Mouse (Mus musculus) midbrain, postnatal 0 days (tissue): Measurements from ENCODE around the gene Ciao2b. TPM values are rescaled to one million over a fixed set of nuclear protein-coding genes. Genes with fewer than 3 reads are reported as not detected.

Experiments
- ATAC-seq: fragments of 200-750 bp; cut with Nextera tagmentation; 2 replicates; pipeline ENCODE4 v1.8.0; 2017; ENCODE audit warnings: moderate number of reproducible peaks, mild to moderate bottlenecking, moderate TSS enrichment, moderate library complexity; ENCODE audit not compliant: low FRiP score
- DNase-seq: peaks from one replicate; pipeline ENCODE4 v3.0.0-alpha.2; 2015; ENCODE audit warnings: low spot score
- H3K27ac ChIP-seq: fragments of 300-500 bp; sonication (generic); 2 replicates; pipeline ENCODE4 v1.5.1; 2014; ENCODE audit warnings: low read depth, mild to moderate bottlenecking, low read length, mixed read lengths
- H3K27me3 ChIP-seq: fragments of 300-500 bp; sonication (generic); 2 replicates; pipeline ENCODE4 v1.6.1; 2014; ENCODE audit warnings: low read length, control low read depth, mixed read lengths; ENCODE audit not compliant: insufficient read depth
- H3K36me3 ChIP-seq: fragments of 300-500 bp; sonication (generic); 2 replicates; pipeline ENCODE4 v1.6.1; 2014; ENCODE audit warnings: low read length, control low read depth, mixed read lengths; ENCODE audit not compliant: insufficient read depth
- H3K4me1 ChIP-seq: fragments of 300-500 bp; sonication (generic); 2 replicates; pipeline ENCODE4 v1.6.1; 2014; ENCODE audit warnings: mild to moderate bottlenecking, control low read depth, antibody characterized with exemption, low read length, mixed read lengths; ENCODE audit not compliant: insufficient read depth
- H3K4me2 ChIP-seq: fragments of 300-500 bp; sonication (generic); 2 replicates; pipeline ENCODE4 v1.6.1; 2014; ENCODE audit warnings: low read depth, mild to moderate bottlenecking, low read length, mixed read lengths; ENCODE audit not compliant: poor library complexity, severe bottlenecking
- H3K4me3 ChIP-seq: fragments of 300-500 bp; sonication (generic); 2 replicates; pipeline ENCODE4 v1.5.1; 2014; ENCODE audit warnings: low read depth, mild to moderate bottlenecking, low read length, moderate library complexity
- H3K9ac ChIP-seq: fragments of 300-500 bp; sonication (generic); replicated peaks from 2 replicates; pipeline ENCODE4 v1.6.1; 2014; ENCODE audit warnings: mild to moderate bottlenecking, low read length, moderate library complexity, mixed read lengths; ENCODE audit not compliant: poor library complexity, severe bottlenecking
- H3K9me3 ChIP-seq: fragments of 300-500 bp; sonication (generic); 2 replicates; pipeline ENCODE4 v1.6.1; 2016; ENCODE audit warnings: low read length, control low read depth
- CTCF ChIP-seq: IDR thresholded peaks from 2 replicates; pipeline ENCODE4 v1.5.1; 2016; ENCODE audit warnings: antibody characterized with exemption, mild to moderate bottlenecking
- WGBS: fragments of 180-500 bp; shearing (Covaris S2); extraction: QIAGEN DNeasy Blood & Tissue Kit; methylation state at CpG from one replicate; pipeline ENCODE4 v1.1.7; 2014; 5-methylcytosine and 5-hydroxymethylcytosine counted together
- polyA plus RNA-seq: library from polyadenylated mRNA; unstranded; fragments of >200 nt; fragmentation: Nextera tagmentation; extraction: Ambion mirVana; gene quantifications from 2 replicates; pipeline ENCODE4 v1.2.1, GENCODE M21; 2015
- total RNA-seq: library from RNA; depleted of rRNA; stranded (reverse); fragments of >200 nt; gene quantifications from 2 replicates; pipeline ENCODE4 v1.2.3, GENCODE M21; 2014

The Ciao2b gene
- total and polyA plus RNA-seq, 2 experiments from 2014 or later, result 84.0 to 108 TPM

- peaks cover 3% of the 10 kb centered on the region; the same call in 1 of the 2 replicates for H3K27me3 ChIP-seq
- ATAC-seq (peak; percentile 88), DNase-seq (peak; percentile 95)
- peak; percentile 97 for TF ChIP-seq CTCF
- H3K9ac ChIP-seq, result no peak overlapping the region
- H3K4me2 ChIP-seq, result peak overlapping the region; percentile 41
- H3K4me1 ChIP-seq, result no peaks in the 10 kb centered on the region; the same call in 1 of the 2 replicates
- H3K27ac ChIP-seq, result no peak overlapping the region
- peak overlapping the region; percentile 15; the same call in 1 of the 2 replicates for H3K4me3 ChIP-seq
- no peaks in the 10 kb centered on the region for H3K9me3 ChIP-seq
- WGBS, result 19% methylated on average over 21 of the region's 21 CpGs
- H3K36me3 ChIP-seq, result no peaks in the 10 kb centered on the region
Measured at GRCm38 (mm10) chr8:104602468-104603244, 39.1 kb downstream of the Ciao2b start.

DNA sequence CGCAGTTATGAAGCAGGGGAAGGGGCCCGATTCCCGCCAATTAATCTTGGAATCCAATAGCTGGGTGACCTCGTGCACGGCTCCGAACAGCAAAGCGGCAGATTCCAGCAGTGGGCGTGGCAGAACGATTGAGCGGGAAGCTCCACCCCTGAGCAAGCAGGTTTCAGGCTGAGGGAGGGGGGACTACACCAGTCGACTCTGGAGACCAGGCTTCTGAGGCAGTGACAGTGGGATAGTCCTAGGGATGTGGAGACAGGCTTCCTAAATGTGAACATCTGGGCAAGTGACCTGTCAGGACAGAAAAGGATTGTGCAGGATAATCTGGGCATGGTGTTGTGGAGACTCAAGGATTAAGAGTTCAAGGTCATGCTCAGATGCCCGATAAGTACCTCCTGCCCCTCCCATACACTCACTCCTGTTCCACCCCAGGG, 39.8 kb downstream of the Ciao2b start:
- Histone ChIP-seq H3K27ac (no peak overlapping the region), H3K9me3 (no peaks in the 10 kb centered on the region), H3K36me3 (no peaks in the 10 kb centered on the region), H3K4me3 (peak overlapping the region; percentile 15; the same call in 1 of the 2 replicates), H3K9ac (no peak overlapping the region), H3K4me2 (peak overlapping the region; percentile 41), H3K4me1 (no peaks in the 10 kb centered on the region; the same call in 1 of the 2 replicates), H3K27me3 (peaks cover 3% of the 10 kb centered on the region; the same call in 1 of the 2 replicates)
- no peak for TF ChIP-seq CTCF
- WGBS, result 2% methylated on average over 12 of the region's 12 CpGs
- ATAC-seq (0 out of 2 replicates have a peak, but pooled peaks have one; percentile 32), DNase-seq (no peak)

- no peak overlapping the region for H3K9ac ChIP-seq
- DNase-seq (no peak), ATAC-seq (no peak)
- no peak for TF ChIP-seq CTCF
- H3K27me3 ChIP-seq, result peaks cover 3% of the 10 kb centered on the region; the same call in 1 of the 2 replicates
- H3K36me3 ChIP-seq, result no peaks in the 10 kb centered on the region
- H3K4me2 ChIP-seq, result no peak overlapping the region
- no peaks in the 10 kb centered on the region for H3K9me3 ChIP-seq
- whole genome bisulfite sequencing, result 29% methylated on average over 7 of the region's 7 CpGs
- no peak overlapping the region for H3K4me3 ChIP-seq
- no peak overlapping the region for H3K27ac ChIP-seq
- no peaks in the 10 kb centered on the region; the same call in 1 of the 2 replicates for H3K4me1 ChIP-seq
Measured at GRCm38 (mm10) chr8:104601386-104601785, 40.4 kb downstream of the Ciao2b start.

DNA sequence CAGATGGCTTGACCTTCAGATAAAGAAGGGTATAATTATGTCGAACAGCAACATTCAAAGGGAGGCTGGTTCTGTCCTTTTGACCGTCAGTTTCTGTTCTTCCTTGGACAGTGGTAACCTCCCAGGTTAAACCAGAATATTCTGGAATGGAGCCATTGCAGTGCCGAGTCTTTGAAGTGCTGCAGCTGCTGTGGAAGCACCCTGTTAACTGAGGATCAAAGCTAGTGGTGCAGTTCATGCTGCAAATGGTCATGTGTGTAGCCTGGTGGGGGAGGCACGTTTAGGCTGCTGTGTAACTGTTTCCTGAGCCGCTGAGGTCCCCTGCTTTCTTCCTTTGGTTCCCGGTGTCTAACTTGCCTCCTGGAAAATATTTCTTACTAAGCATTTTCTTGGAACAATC, 43.3 kb downstream of the Ciao2b start:
- 64% methylated on average over 6 of the region's 6 CpGs for WGBS
- Histone ChIP-seq H3K4me3 (no peak overlapping the region), H3K27me3 (peaks cover 3% of the 10 kb centered on the region; the same call in 1 of the 2 replicates), H3K27ac (no peak overlapping the region), H3K4me1 (no peaks in the 10 kb centered on the region; the same call in 1 of the 2 replicates), H3K9ac (no peak overlapping the region), H3K9me3 (no peaks in the 10 kb centered on the region), H3K4me2 (no peak overlapping the region), H3K36me3 (peaks cover 13% of the 10 kb centered on the region)
- ATAC-seq (no peak), DNase-seq (no peak)
- TF ChIP-seq CTCF, result no peak

DNA sequence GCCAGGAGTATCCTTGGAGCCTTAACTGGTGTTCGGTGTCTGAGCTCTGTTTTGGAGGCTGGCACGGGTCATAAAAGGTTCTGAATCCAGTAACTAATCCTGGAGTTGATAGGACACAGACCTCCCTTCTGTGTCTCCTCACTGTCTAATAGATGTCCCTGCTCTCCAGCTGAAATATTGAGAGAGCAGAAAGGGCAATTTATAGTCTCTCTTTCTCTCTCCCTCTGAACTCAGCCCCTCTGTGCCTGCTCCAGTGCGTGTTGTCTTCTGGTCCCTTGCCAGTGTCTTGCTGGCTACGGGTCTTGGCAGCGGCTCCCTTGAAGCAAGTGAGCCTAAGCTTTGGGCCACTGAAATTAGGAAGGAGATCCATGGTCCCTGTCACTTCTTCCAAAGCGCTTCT, 44.1 kb downstream of the Ciao2b start:
- no peak overlapping the region for H3K4me2 ChIP-seq
- peaks cover 3% of the 10 kb centered on the region; the same call in 1 of the 2 replicates for H3K27me3 ChIP-seq
- no peaks in the 10 kb centered on the region for H3K9me3 ChIP-seq
- H3K9ac ChIP-seq, result no peak overlapping the region
- no peak for TF ChIP-seq CTCF
- DNase-seq, result no peak
- WGBS, result 79% methylated on average over 6 of the region's 6 CpGs
- H3K27ac ChIP-seq, result no peak overlapping the region
- H3K36me3 ChIP-seq, result peaks cover 14% of the 10 kb centered on the region
- no peak overlapping the region for H3K4me3 ChIP-seq
- H3K4me1 ChIP-seq, result no peaks in the 10 kb centered on the region; the same call in 1 of the 2 replicates
- no peak for ATAC-seq
